Mouse (Mus musculus) C2C12 (cell line): ENCODE data around the gene Exoc4.

Source experiments
- CTCF ChIP-seq: IDR thresholded peaks from one replicate; pipeline ENCODE4 v1.5.1; 2011; ENCODE audit not compliant: control insufficient read depth, insufficient read depth, insufficient read length
- USF1 ChIP-seq: IDR thresholded peaks from one replicate; pipeline ENCODE4 v1.6.1; 2011; ENCODE audit warnings: low read depth, mild to moderate bottlenecking, control low read depth, moderate library complexity

DNA sequence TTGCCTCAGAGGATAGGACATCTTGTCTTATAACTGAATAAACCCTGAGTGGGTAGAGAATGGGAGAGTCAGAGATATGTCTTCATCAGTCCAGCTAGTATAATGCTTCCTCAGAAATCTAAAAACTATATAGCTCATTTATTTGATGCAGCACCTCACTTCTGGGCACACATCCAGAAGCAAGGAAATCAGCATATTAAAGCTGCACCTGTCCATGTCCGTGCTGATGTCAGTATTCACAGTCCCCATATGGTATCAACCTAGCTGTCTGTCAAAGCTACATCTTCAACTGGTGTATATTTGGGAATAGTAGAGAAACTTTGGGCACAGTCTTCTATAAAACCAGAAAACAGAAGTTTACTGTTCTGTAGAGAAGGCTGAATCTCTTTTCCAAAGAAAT lies 642.0 kb downstream of the Exoc4 start:
- TF ChIP-seq USF1 (no peak), CTCF (no peak)
